Comparison of ENCODE assay signal across 31 mouse cellular contexts in genomic region chr15:78674912-78675412, GRCm38 (mm10). TPM values are rescaled to one million over a fixed set of nuclear protein-coding genes. Genes with fewer than 3 reads are reported as not detected.
A peak's percentile ranks its signal among the peaks of the same experiment; 100 is the strongest.
DNase-seq lines count a peak whose midpoint lies in the region; ATAC-seq and TF ChIP-seq lines count a peak whose summit lies in the region.
"Had no signal": no experiment of that assay in that cellular context is flagged by ENCODE, and none has a peak within 500 bp of the region (broad histone marks: within the 10 kb centered on the region; RNA-seq: fewer than 3 reads in every experiment).

No protein-coding gene starts in this region.

- 0 out of 2 replicates have a peak, but pooled peaks cover 4% of the 10 kb centered on the region for H3K27me3 ChIP-seq in forebrain, embryonic 15.5 days
- H3K27me3 ChIP-seq in forebrain, embryonic 12.5 days, result peaks cover 69% of the 10 kb centered on the region

- intact Hi-C loops in left cerebral cortex, postnatal 14 days (cut with DNase I), result loop anchor here (5.0 kb wide), 1 partner anchor 37 kb away; no protein-coding TSS in a partner anchor

- no peaks in the 10 kb centered on the region for H3K9me3 ChIP-seq in forebrain, embryonic 15.5 days
- no peaks in the 10 kb centered on the region for H3K9me3 ChIP-seq in forebrain, embryonic 12.5 days
- H3K9me3 ChIP-seq: heart, embryonic 10.5 days; heart, embryonic 15.5 days; hindbrain, embryonic 13.5 days; limb, embryonic 12.5 days; liver, embryonic 15.5 days; lung, embryonic 15.5 days; midbrain, embryonic 13.5 days; neural tube, embryonic 13.5 days had no signal

- WGBS in forebrain, embryonic 15.5 days, result 31% methylated on average over 6 of the region's 6 CpGs
- WGBS in forebrain, embryonic 12.5 days, result 57% methylated on average over 6 of the region's 6 CpGs
- 20% methylated on average over 6 of the region's 6 CpGs for WGBS in olfactory bulb, adult 2 months

- no peak for TF ChIP-seq POLR2A in brain, embryonic 14.5 days (IDR thresholded peaks at IDR 0.05; ENCODE audit: borderline replicate concordance, extremely low read depth, insufficient read depth, insufficient read length, poor library complexity, severe bottlenecking)
- TF ChIP-seq POLR2A in olfactory bulb, adult 2 months (IDR thresholded peaks at IDR 0.05; ENCODE audit: insufficient read depth, low read depth, low read length), result no peak

- peak; percentile 23 for ATAC-seq in forebrain, embryonic 15.5 days (replicated peaks)
- ATAC-seq in forebrain, embryonic 12.5 days (ENCODE audit: low FRiP score), result no peak
- ATAC-seq: midbrain, embryonic 13.5 days; Patski had no signal

- H3K4me1 ChIP-seq in forebrain, embryonic 15.5 days, result peaks cover 41% of the 10 kb centered on the region
- peaks cover 28% of the 10 kb centered on the region for H3K4me1 ChIP-seq in forebrain, embryonic 12.5 days
- H3K4me1 ChIP-seq in olfactory bulb, adult 2 months (ENCODE audit: control insufficient read depth, insufficient read depth, low read length), result peaks cover 96% of the 10 kb centered on the region
- H3K4me1 ChIP-seq: liver, embryonic 15.5 days had no signal

- DNase-seq in left cerebral cortex, postnatal 14 days (ENCODE audit: low spot score in 2 of 2), result peak; percentile 45 to 71
- DNase-seq in left cerebral cortex, adult 9 months (ENCODE audit: low spot score in 2 of 2), result no peak
- peak; percentile 63 for DNase-seq in brain, embryonic 14.5 days (ENCODE audit: low read depth)
- no peak for DNase-seq in right cerebral cortex, postnatal 14 days
- DNase-seq: adrenal gland, postnatal 10 days; cerebellum, adult 11-12 months; cerebellum, adult 9-11 months; gastrocnemius, postnatal 14 days; heart, postnatal 36 days; kidney, adult 11 months; kidney, postnatal 25 days; lung, postnatal 36 days; thymus, postnatal 14 days had no signal

- H3K9ac ChIP-seq in forebrain, embryonic 15.5 days (replicated peaks), result no peak overlapping the region
- no peak overlapping the region for H3K9ac ChIP-seq in forebrain, embryonic 12.5 days
- H3K9ac ChIP-seq: heart, embryonic 15.5 days; hindbrain, embryonic 13.5 days; limb, embryonic 12.5 days; liver, embryonic 15.5 days; lung, embryonic 15.5 days; midbrain, embryonic 13.5 days had no signal

- peak overlapping the region; percentile 69 for H3K27ac ChIP-seq in forebrain, embryonic 15.5 days (replicated peaks)
- no peak overlapping the region for H3K27ac ChIP-seq in forebrain, embryonic 12.5 days
- H3K27ac ChIP-seq in olfactory bulb, adult 2 months (ENCODE audit: insufficient read depth, low read depth, low read length), result peak overlapping the region; percentile 85
- H3K27ac ChIP-seq: heart, embryonic 10.5 days; heart, embryonic 15.5 days; limb, embryonic 12.5 days; liver, embryonic 15.5 days; lung, embryonic 15.5 days; midbrain, embryonic 13.5 days; neural tube, embryonic 13.5 days had no signal

- no peak overlapping the region for H3K4me3 ChIP-seq in forebrain, embryonic 15.5 days
- H3K4me3 ChIP-seq in forebrain, embryonic 12.5 days (replicated peaks), result no peak overlapping the region
- H3K4me3 ChIP-seq in olfactory bulb, adult 2 months (ENCODE audit: insufficient read depth, low read depth, low read length), result no peak overlapping the region
- H3K4me3 ChIP-seq: erythroblast, embryonic 14.5 days; heart, embryonic 10.5 days; heart, embryonic 15.5 days; hindbrain, embryonic 13.5 days; limb, embryonic 12.5 days; liver, embryonic 15.5 days; lung, embryonic 15.5 days; midbrain, embryonic 13.5 days; neural tube, embryonic 13.5 days had no signal

- H3K4me2 ChIP-seq in forebrain, embryonic 15.5 days (replicated peaks), result no peak overlapping the region
- H3K4me2 ChIP-seq in forebrain, embryonic 12.5 days, result no peak overlapping the region
- H3K4me2 ChIP-seq: heart, embryonic 15.5 days; hindbrain, embryonic 13.5 days; limb, embryonic 12.5 days; liver, embryonic 15.5 days; lung, embryonic 15.5 days; midbrain, embryonic 13.5 days; neural tube, embryonic 13.5 days had no signal

- H3K36me3 ChIP-seq in forebrain, embryonic 15.5 days, result no peaks in the 10 kb centered on the region
- no peaks in the 10 kb centered on the region for H3K36me3 ChIP-seq in forebrain, embryonic 12.5 days (replicated peaks)
- H3K36me3 ChIP-seq: heart, embryonic 10.5 days; heart, embryonic 15.5 days; limb, embryonic 12.5 days; liver, embryonic 15.5 days; lung, embryonic 15.5 days had no signal

- no peak for TF ChIP-seq CTCF in brain, embryonic 14.5 days (IDR thresholded peaks at IDR 0.05; ENCODE audit: borderline replicate concordance, extremely low read depth, insufficient read depth, insufficient read length)
- TF ChIP-seq CTCF in olfactory bulb, adult 2 months (IDR thresholded peaks at IDR 0.05; ENCODE audit: insufficient read depth, low read depth, low read length), result no peak

RNA-seq across cellular contexts. Expression of gene Elfn2, which starts 43.6 kb away (rescaled TPM):
- polyA plus RNA-seq in forebrain, embryonic 15.5 days (2015; fragmentation: Nextera tagmentation; extraction: Ambion mirVana), result 6.2 and 6.8 TPM in 2 replicates
- 1.2 TPM in 2 replicates for polyA plus RNA-seq in forebrain, embryonic 12.5 days (2016; fragmentation: Nextera tagmentation; extraction: Ambion mirVana)
- total RNA-seq in left cerebral cortex, postnatal 14 days (2021), result 100 to 1,000 TPM; 117 to 127 TPM
- 13.2 and 22.5 TPM in 2 replicates for polyA plus RNA-seq in brain, embryonic 14.5 days (2012; rRNA removed)
- polyA plus RNA-seq in olfactory bulb, adult 2 months (2012; ENCODE audit: insufficient read depth, insufficient read length, low replicate concordance, missing spikeins), result not detected in 2 replicates
- total RNA-seq: common myeloid progenitor, adult 5-6 weeks; granulocyte monocyte progenitor cell, adult 5-6 weeks; liver, adult 2 months; megakaryocyte-erythroid progenitor cell, adult 5-6 weeks had no signal
- polyA plus RNA-seq: heart, embryonic 10.5 days; liver, adult 2 months; liver, embryonic 15.5 days; stomach, embryonic 14.5 days had no signal

Comparison
In these comparisons a context has a peak if more than half of its experiments do, and no peak if none do; other contexts are left out.
1. DNase-seq: peak in left cerebral cortex, postnatal 14 days (2 of 2) and brain, embryonic 14.5 days (single experiment); none in left cerebral cortex, adult 9 months (0 of 2) and right cerebral cortex, postnatal 14 days (single experiment).